Mouse (Mus musculus) kidney, embryonic 16.5 days (tissue): ENCODE results near the gene D630023F18Rik. TPM values are rescaled to one million over a fixed set of nuclear protein-coding genes. Genes with fewer than 3 reads are reported as not detected.

Experiments used
- polyA plus RNA-seq: library from polyadenylated mRNA; unstranded; fragments of >200 nt; fragmentation: Nextera tagmentation; extraction: Ambion mirVana; gene quantifications from 2 replicates; pipeline ENCODE4 v1.2.1, GENCODE M21; 2015

The D630023F18Rik gene
- polyA plus RNA-seq, 1 experiment from 2014 or later, result 2.0 TPM

Other genes with a start within 250 kb of the D630023F18Rik start
- 5.0 and 9.1 TPM in 2 replicates for gene Plekhm3, start 166.4 kb downstream of the D630023F18Rik start, polyA plus RNA-seq
- gene Akr1cl, start 90.5 kb downstream of the D630023F18Rik start, polyA plus RNA-seq, result 3.0 and 3.9 TPM in 2 replicates
- gene Cryge, start 72.1 kb downstream of the D630023F18Rik start, polyA plus RNA-seq, result not detected in 2 replicates
- gene Crygd, start 59.8 kb downstream of the D630023F18Rik start, polyA plus RNA-seq, result not detected in 2 replicates
- not detected in 2 replicates for gene Crygc, start 49.5 kb downstream of the D630023F18Rik start, polyA plus RNA-seq
- not detected in 2 replicates for gene Crygb, start 40.9 kb downstream of the D630023F18Rik start, polyA plus RNA-seq
- gene Cryga, start 19.8 kb downstream of the D630023F18Rik start, polyA plus RNA-seq, result not detected in 2 replicates
- 0.29 TPM in 1 of 2 replicates, not detected in the other for gene Gm28845, start 3.7 kb downstream of the D630023F18Rik start, polyA plus RNA-seq
- 293 and 329 TPM in 2 replicates for gene Idh1, start 63.3 kb upstream of the D630023F18Rik start, polyA plus RNA-seq
- 10.0 and 11.1 TPM in 2 replicates for gene Pikfyve, start 63.5 kb upstream of the D630023F18Rik start, polyA plus RNA-seq
- gene Pth2r, start 158.8 kb upstream of the D630023F18Rik start, polyA plus RNA-seq, result not detected in 2 replicates